Mouse (Mus musculus) embryo, embryonic 10 days (tissue): Measurements from ENCODE around the gene Acsf3.

Experiments
- DNase-seq: peaks from one replicate; pipeline ENCODE4 v3.0.0-alpha.2; 2015; ENCODE audit warnings: low spot score

Acsf3 gene

DNA sequence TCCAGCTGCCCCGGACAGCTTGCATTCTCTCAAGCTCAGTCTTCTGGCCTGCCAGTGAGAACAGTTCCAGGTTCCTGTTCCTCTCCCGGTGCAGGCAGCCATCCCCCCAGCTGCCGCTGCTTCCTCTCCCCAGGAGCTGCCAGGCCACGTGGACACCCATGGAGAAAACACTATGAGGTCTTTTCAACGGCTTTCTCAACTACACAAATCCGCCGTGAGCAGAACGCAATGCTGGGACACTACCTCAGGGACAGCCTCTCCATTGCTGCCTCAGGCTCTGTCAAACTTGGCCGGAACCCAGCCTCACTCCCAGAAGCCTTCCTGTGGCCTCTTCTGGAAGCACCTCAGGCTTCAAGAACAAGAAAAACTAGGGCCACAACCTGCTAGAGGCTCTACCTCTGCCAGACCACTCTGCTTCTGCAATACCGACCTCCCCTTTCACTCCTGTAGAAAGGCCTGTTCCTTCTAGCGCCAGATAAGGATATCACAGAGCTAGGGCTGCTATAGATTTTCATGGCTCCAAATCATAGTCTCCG, 12.5 kb upstream of the Acsf3 start:
- no peak for DNase-seq

DNA sequence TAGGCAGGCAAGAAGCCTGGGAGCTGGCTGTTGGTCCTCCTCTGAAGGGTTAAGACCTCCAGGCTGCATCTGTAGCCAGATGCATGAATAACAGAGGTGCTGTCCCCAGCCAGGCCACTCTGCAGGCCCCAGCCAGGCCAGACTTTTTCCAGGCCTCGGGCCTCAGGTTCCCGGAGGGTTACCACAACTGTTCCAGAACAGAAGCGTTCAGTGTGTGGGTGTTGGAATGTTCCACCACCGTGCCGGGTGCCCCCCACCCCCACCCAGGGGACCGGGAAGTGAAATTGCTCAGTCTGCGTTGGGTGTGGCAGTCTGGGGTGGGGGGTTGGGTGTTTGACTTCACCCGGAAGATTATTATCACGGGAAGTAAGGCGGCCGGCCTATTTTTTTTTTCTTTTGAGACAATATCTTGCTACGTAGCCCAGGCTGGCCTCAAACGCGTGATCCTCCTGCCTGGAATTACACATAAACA, 12.0 kb upstream of the Acsf3 start:
- no peak for DNase-seq

DNA sequence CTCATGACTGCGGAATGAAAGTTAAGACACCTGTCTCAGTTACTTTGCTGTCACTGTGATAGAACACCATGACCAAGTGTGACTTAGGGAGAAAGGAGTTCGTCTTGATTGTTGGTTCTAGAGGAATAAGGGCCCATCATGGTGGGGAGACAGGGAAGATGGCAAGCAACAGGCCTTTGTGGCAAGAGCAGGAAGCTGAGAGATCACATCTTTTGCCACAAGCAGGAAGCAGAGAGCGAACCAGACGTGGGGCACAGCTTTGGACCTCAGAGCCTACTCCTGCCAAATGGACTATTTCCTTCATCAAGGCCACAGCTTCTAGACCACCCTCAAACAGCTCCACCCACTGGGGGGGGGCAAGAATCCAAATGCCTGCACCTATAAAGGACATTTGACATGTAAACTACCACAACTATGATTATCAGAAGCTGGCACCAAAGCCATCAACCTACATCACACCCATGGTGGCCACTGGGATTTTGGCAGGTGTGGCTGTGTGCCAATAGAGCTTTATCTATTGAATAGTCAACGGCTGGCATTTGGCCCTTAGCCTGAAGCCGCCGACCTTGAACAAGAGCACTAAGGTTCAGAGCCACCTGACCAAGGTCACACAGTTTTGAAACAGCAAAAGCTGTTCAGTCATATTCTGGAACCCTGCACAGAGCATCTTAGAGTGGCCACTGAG, 10.4 kb upstream of the Acsf3 start:
- no peak for DNase-seq

DNA sequence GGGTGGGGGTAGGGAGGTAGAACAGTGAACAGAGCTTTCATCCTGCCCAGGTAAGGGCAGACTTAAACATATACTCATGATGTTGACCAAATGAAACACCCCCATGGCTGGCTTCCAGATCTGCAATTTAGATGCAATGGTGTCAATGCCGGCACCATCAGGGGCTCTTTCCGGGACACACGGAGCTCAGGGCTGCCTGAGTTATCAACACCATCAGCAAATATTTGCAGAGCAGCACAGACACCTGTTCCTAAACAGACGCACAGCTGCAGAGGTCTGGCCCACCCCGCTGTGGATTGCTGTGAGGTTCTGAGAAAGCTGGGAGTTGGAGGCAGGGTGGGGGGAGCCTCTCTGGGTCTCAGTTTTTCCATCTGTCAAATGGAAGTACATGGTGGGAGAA, 9.1 kb upstream of the Acsf3 start:
- no peak for DNase-seq

DNA sequence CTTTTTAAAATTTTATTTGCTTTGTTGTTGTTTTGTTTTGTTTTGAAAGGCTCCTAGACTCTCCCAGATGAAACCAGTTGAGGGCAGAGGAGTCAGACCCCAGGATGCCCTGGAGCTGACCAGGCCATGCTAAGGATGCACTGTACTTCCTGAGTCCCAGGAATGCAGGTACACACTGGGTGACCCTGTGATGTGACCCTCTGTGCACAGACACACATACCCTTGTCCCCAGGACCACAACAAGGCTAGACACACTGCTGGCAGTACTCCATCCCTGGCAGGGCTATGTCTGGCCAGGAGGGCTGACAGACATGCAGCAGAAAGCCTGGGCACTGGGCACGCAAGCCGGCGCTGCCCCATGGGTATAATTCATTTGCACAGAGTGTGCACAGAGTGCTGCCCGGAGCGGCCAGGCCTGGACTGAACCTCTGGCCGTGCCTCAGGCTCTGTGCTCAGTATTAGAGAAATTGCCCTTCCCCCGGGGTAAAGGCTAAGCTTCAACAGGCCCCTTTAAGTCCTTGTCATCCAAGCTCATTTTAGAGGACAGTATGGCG, 8.6 kb upstream of the Acsf3 start:
- no peak for DNase-seq

DNA sequence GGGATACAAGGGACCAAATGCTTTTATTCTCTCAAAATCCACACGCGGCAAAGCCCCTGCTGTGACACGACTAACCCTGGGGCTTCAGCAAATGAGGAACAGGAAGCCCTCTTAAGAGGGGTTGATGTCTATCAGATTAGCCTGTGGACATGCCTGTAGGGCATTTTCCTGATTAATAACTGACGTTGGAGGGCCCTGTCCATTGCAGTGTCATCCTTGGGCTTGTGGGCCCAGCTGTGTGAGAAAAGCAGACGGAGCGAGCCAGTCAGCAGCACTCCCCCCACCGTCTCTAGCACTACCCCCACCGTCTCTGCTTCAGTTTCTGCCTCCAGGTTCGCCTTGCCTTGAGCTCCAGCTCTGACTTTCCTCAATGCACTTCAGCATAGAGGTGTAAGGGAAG, 8.1 kb upstream of the Acsf3 start:
- DNase-seq = no peak

DNA sequence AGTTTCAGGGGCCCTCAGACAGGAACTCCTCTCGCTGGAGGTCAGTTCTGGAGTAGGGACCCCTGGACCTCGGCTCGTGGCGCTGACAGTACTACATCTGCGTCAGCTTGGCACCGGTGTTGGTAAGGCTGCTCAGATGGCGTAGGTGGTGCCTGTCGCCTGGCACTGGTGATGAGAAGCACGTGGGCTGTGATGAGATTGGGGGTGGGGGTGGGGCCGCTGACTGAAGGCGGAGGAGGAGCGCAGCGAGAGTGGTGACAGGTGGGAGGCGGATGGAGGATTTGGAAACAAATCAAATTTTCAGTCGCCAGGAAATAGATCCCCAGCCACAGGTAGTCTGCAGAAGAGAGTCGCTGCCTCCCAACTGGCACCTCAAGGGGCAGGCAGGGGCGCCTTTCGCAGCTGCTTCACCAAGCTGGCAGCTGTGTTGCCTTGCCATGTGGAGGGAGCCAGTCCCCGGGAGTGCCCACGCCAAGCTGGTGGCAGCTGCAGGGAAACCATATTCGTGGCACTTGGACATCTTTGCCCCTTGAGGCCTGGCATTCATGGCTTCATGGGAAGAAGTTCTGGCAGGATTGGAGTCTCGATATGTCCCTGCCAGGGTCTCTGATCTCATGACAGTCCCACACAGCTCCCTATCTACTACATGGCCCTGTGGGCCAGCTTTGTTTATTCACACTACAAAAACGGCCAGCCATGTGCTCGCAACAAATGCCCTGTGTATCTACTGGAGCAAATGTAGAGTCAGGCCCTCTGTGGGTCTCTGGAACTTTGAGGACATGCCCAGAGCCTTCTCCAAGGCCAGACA, 5.8 kb upstream of the Acsf3 start:
- no peak for DNase-seq

DNA sequence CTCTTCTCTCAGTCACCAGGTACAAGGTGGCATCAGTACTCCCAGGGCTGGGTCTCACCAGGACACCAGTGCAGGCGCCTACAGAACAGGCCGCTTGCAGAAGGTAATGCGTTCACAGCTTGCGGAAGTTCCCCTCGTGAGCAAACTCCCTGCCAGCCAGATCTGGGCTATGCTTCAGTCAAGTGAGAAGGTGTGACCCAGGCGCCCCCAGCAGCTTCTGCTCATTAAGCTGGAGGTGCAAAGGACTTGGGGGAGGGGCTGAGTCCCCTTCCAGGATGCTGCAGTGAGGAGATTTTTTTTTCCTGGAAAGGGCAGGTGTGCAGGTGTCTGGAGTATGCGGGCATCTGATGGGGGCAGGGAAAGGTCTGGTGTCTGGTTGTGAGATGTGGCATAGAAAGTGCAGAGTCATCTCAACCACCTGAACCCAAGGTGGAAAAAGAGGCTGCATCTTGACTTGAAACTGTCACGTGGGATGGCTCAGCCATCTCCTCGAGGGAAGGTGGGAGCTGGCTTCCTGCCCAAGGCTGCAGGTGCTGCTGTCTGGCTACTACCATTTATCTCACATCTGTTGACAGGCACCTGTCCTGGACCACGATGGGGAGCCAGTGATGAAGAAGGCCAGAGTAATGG, 2.7 kb upstream of the Acsf3 start:
- no peak for DNase-seq

DNA sequence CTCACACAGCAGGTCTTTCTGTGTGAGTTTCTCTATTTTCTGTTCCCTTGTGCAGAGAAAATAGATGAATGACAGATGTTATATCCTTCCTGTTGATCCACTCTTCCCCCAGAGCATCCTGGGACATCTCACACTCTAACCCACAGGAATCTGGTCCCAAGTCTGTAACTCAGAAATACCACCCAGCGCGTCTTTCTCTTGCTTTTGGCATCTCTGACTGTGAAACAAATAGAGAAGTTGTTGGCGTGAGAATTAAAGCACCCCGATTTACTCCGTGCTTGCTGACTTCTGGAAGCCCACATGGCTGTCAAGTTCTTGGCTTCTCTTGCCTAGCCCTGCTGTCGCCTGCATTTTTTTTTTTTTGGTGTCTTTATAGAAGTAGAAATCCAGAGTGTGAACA, 2.4 kb downstream of the Acsf3 start:
- DNase-seq = no peak

DNA sequence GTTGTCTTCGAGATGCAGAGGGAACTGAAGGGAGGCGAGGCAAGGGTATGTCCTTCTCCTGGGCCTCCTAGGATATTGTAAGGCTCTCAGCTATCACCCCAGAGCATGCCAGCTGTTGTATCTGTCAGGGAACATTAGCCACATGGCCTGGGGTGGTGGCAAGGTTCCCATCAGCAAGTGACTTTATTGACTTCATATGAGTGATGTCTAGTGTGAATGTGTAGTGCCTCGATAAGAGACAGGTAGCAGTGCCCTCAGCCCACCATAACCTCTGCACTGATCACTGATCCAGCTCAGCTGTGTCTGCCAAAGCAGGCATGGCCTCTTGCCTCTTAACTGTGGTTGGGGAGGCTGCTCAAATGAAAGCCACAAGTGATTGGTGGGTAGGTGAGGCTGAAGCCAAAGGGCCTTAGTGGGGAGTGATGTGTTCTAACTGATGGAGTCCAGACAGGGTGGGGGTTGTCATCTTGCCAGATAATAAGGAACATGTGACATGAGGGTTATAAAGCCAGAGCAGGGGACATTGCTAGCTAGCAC, 3.5 kb downstream of the Acsf3 start:
- no peak for DNase-seq

DNA sequence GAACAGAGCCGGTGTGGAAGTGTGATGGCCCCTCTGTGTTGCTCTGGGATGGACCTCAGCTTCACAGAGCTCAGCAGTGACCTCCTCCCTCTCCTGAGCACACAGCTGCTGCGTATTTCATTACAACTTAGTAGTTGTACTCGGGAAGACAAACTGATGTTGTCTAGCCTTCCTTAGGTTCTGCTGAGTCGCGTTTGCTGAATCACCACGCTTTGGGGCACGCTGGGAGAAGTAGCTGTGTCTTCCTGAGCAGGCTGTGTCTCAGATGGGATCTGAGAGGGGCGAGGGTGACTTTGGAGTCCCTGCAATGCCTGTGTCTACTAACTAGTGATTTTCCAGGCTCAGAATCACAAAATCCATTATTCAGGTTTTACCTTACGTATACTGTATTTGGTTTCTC, 4.0 kb downstream of the Acsf3 start:
- no peak for DNase-seq

DNA sequence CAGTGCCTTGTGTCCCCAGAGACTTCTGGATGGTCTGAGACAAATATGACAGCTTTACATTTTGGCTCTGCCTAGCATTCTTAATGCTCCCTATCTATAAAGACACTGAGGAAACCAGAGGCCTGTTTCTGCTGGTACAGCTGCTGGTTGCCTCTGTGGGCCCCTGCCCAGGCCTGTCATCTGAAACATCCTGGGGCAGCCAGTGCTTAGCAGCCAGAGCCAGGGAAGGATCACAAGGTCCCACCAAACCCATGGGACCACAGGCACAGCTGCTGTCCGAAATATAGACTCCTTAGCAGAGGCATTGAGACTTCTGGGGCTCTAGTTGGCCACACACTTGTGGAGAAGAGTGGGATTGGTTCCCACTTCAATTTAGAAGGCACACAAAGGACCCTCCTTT, 9.5 kb downstream of the Acsf3 start:
- DNase-seq = no peak

DNA sequence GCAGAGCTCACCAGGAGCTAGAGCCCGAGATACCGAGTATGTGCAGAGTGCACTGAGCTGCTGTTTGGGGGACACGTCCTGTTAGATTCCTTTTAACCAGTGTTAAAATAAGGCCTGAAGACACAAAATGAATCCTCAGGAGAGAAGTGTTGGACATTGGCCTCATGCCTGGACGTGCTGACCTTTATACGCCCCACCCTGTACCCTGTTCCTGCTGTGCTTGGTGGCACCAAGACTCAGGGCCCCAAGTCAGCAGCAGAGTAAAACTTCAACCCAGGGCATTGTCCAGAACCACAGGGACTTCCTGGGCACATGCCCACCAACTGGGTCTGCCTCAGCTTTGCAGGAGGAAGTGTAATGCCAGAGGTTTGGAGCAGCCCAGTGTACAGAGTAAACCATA, 14.5 kb downstream of the Acsf3 start:
- DNase-seq = no peak

DNA sequence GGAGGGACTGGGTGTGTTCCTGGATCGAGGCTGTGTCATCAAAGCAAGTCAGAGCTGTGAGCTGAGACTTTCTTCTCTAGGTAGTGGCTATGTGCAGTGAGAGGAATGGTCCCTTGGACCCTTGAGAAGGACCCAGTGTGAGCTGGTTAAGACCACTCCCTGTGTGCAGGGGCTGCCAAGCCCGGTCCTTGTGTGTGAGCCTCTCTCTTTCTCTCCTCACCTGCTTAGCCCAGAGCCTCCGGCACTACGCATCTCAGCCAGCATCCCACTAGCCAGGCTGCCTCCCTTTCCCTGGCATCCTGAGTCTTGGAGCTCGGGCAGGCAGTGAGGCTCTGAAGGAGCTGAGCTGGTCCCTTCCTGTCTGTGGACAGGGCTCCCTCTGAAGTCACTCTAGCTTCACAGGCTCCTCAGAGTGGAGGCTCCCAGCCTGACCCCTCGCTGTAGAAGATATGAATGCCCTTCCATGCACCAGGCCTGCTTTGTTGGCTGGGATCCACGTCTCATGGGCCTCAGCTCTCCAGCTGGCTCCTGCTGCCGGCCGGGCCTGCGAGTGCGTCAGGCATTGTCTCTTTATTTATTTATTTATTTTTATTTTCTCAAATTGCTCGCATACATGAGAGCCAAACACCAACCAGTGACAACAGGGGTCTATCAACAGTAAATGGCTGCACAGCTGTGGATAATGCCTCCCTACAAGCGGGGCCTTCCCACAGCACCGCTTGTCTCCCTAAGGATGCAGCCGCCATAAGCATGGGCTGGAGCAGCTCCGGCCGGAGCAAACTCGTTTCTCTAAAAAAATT, 18.3 kb downstream of the Acsf3 start:
- no peak for DNase-seq

DNA sequence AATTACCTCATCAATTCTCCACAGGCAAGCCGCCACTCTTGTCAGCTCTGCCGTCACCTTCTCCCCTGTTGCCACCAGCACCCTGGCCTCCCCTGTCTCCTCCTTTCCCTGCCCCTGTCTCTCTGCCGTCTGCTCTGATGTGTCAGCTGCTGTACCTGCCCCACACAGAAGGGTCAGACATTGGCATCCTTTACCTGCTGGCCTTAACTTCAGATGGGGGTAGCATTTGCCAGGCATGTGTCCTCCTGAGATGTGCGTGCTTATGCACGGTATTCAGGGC, 18.8 kb downstream of the Acsf3 start:
- no peak for DNase-seq

DNA sequence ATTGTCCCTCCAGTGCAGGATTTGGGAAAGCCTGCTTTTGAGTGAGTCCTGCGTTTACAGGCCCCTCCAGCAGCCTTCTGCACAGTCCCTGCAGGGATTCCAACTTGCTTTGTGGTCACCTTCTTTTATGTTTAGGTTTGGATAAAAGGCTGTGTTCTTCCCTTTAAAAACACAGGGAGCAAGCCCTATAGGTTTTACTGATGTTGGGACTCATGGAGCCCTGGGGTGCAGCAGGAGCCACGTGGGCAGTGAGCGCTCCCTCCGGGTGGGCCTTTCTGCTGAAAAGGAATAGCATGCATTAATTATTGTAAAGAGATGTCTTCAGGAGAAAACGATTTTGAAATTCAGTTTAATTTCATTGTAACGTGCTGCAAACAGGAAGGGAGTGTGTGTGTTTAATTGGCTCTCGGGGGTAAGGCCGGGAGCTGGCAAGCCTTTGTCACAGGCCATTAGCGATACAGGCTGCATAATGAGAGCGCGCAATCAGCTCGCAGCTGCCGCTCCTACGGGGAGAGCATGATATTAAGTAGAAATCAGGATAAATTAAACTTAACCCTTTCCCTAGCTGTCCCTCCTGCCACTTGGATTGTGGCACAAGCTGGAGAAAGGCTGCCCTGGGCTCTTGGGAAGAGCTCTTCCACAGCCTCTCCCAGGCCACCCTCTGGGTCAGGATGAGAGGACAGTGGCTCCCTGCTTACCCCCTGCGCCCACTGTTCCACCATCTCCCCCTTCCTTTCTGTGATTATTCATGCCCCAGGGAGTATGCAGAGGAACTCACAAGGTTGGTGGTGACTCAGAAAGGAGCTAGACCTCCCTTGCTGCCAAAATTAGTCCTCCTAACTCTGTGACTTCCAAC, 28.8 kb downstream of the Acsf3 start:
- peak; percentile 49 for DNase-seq

DNA sequence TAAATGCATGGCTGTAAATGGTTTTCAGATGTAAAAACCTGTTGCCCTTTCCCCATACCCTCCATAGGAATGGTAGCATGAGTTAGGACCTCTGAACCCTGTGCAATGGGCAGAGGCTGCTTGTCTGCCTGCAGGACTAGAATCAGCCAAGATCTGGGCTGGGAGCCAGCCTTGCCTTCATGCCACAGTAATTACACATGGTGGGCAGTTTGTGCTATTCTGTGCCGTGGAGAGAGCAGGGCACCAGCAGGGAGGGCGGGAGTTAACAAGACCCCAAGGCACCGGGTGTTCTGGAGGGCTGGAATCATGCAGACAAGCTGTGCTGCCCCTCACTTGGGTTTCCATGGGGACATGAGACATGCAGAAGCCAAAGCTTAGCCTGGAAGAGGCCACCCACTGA, 30.1 kb downstream of the Acsf3 start:
- no peak for DNase-seq

DNA sequence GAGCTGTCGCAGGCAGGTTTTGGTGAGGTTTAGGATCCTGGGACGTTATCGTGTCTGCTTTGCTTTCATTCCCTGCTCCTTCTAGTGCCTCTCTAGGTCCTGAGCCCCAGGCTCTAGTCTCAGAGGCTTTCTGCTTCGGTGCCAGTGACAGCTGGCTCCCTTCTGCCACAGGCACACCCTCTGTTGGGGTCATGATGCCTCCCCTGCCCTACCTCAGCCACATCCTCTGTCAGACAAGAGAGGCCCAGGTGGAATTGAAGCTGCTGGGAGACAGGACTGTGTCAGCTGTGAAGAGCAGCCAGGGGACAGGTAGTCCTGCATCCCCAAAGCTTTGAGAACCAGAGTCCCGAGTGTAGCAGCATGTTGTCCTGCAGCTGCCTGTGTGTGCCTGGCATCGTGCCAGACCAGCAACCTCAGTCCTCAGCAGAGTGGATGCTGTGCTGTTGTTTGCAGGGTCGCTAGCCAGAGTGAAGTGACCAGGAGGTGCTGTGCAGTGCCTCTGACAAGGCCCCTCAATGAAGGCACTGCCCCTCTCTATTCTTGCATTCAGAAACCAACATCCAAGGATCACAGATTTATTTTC, 31.8 kb downstream of the Acsf3 start:
- DNase-seq = no peak

DNA sequence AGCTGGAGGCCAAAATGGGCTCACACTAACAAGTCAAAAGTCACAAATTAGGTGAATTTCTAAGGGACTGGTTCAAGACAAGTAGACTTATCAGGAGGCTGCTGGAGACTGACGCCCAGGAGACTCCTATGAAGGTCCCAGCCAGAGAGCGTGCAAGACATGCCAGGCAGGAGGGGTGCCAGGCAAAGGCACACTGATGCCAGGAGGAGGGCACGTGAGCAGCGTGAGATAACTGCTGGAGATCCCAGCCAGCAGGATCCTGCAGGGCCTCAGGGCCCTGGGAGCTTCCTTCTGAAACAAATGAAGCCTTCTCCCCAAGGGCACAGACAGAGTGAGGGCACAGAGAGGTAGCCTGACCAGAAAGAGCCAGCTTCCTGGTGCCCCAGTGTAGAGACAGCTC, 32.6 kb downstream of the Acsf3 start:
- DNase-seq = no peak

DNA sequence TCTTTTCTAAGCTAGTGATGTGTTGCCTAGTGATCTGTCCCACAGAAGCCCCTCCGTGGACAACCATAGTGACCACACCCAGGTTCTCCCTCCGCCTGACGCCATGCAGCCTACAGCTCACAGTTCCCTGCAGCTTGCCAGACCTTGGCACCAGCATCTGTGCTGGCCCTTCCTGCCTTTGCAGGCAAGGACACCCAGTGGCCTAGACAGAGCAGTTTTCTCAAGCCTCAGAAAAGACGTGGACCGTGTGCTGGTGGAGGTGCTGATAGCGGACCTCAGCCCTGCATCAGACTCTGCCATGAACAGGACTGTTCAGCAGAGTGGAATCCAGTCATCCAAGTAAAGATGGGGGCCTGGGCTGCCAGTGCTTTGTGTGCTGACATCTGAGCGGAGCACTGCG, 35.1 kb downstream of the Acsf3 start:
- DNase-seq = no peak
